Mouse (Mus musculus): ENCODE results near the gene 7420426K07Rik.

DNA sequence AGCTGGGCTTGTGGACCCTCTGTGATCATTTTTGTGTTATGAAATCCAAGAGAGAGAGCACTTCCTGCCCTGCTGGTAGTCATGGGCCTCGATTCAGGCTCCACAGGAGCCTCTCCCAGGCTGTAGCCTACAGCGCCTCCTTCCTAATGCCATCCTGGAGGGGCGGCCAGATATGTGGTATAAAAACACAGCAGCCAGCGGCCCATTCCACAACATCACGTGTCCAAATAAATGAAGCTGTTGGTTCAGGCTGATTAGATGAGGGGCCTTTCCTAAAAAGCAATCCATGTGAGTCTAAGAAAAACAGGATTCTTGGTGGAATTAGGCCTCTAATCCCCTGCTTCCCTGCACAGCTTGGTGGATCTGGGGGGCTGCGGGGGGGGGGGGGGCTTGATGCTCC, 30.0 kb downstream of the 7420426K07Rik start:
- TF ChIP-seq CTCF (IDR thresholded peaks at IDR 0.05; ENCODE audit: low read depth): no peak
- no peak for TF ChIP-seq EP300 (optimal IDR thresholded peaks at IDR 0.05)

Data from stomach, postnatal 0 days (tissue).